Mouse (Mus musculus) hematopoietic stem cell, adult 5-6 weeks (primary cell): Measurements from ENCODE around the gene Muc3a. TPM values are rescaled to one million over a fixed set of nuclear protein-coding genes. Genes with fewer than 3 reads are reported as not detected.

Experiments used
- ATAC-seq, 2 experiments: fragments of 125-278 bp in 1 of 2; replicated peaks in 1 of 2; 2 replicates each; pipeline ENCODE4 v1.8.0; 2016 to 2017; ENCODE audit warnings: inconsistent platforms in 2 of 2, mild to moderate bottlenecking in 2 of 2, moderate number of reproducible peaks in 2 of 2, low read depth in 1 of 2, moderate TSS enrichment in 1 of 2; ENCODE audit not compliant: low FRiP score in 2 of 2, poor library complexity in 2 of 2, severe bottlenecking in 2 of 2, insufficient read depth in 1 of 2, low TSS enrichment in 1 of 2
- total RNA-seq: library from RNA; stranded (forward); fragments of 172-1452, 232-1000 nt; gene quantifications from 2 replicates; pipeline ENCODE4 v1.2.3, GENCODE M21; 2017

Gene Muc3a
- 1.6 TPM in 1 of 2 replicates, not detected in the other for total RNA-seq

- no peak for ATAC-seq
Observed at GRCm38 (mm10) chr5:137212289-137212688, at the start of gene Muc3a. Gene Muc3a (minus strand): TSS chr5:137212389.

- ATAC-seq = no peak
Observed at GRCm38 (mm10) chr5:137211114-137211829, 917 bp downstream of the Muc3a start.

- ATAC-seq = no peak
Observed at GRCm38 (mm10) chr5:137210689-137211088, 1.5 kb downstream of the Muc3a start.

GRCm38 (mm10) chr5:137205301-137205700 lies 6.9 kb downstream of the Muc3a start:
- no peak for ATAC-seq

- no peak for ATAC-seq
Observed at GRCm38 (mm10) chr5:137194488-137195120, 17.6 kb downstream of the Muc3a start.

- no peak for ATAC-seq
Observed at GRCm38 (mm10) chr5:137193279-137193952, 18.8 kb downstream of the Muc3a start.

- ATAC-seq = peak; percentile 49 to 79
Observed at GRCm38 (mm10) chr5:137189326-137189725, 22.9 kb downstream of the Muc3a start.

- ATAC-seq = no peak
Observed at GRCm38 (mm10) chr5:137185362-137185761, 26.8 kb downstream of the Muc3a start.

GRCm38 (mm10) chr5:137179646-137180374 lies 32.4 kb downstream of the Muc3a start:
- ATAC-seq = peak; percentile 59 to 99

GRCm38 (mm10) chr5:137173967-137174366 lies 38.2 kb downstream of the Muc3a start:
- ATAC-seq = no peak

- no peak for ATAC-seq
Observed at GRCm38 (mm10) chr5:137172591-137172990, 39.6 kb downstream of the Muc3a start.

GRCm38 (mm10) chr5:137171478-137171877 lies 40.7 kb downstream of the Muc3a start:
- no peak for ATAC-seq

- ATAC-seq = no peak
Observed at GRCm38 (mm10) chr5:137170836-137171380, 41.3 kb downstream of the Muc3a start.

GRCm38 (mm10) chr5:137167539-137167938 lies 44.6 kb downstream of the Muc3a start:
- no peak for ATAC-seq

GRCm38 (mm10) chr5:137166012-137166411 lies 46.2 kb downstream of the Muc3a start:
- no peak for ATAC-seq

GRCm38 (mm10) chr5:137161853-137162252 lies 50.3 kb downstream of the Muc3a start:
- no peak for ATAC-seq

GRCm38 (mm10) chr5:137159461-137159860 lies 52.7 kb downstream of the Muc3a start:
- peak; percentile 81 to 85; a peak in 3 of 4 replicates for ATAC-seq
